Mouse (Mus musculus) embryonic facial prominence, embryonic 11.5 days (tissue): ENCODE measurements around the gene Ptx4. TPM values are rescaled to one million over a fixed set of nuclear protein-coding genes. Genes with fewer than 3 reads are reported as not detected.

Source experiments
- ATAC-seq: fragments of 200-750 bp; cut with Nextera tagmentation; replicated peaks from 2 replicates; pipeline ENCODE4 v1.8.0; 2017; ENCODE audit warnings: low read depth; ENCODE audit not compliant: insufficient number of reproducible peaks, low FRiP score, low TSS enrichment
- DNase-seq: peaks from one replicate; pipeline ENCODE4 v3.0.0-alpha.2; 2015; ENCODE audit warnings: low spot score
- H3K27ac ChIP-seq: fragments of 300-500 bp; sonication (generic); replicated peaks from 2 replicates; pipeline ENCODE4 v1.5.1; 2014; ENCODE audit warnings: mild to moderate bottlenecking, low read depth, low read length, control low read depth
- H3K27me3 ChIP-seq: fragments of 300-500 bp; sonication (generic); 2 replicates; pipeline ENCODE4 v1.6.1; 2014; ENCODE audit warnings: mild to moderate bottlenecking, low read length, moderate library complexity, mixed read lengths; ENCODE audit not compliant: control insufficient read depth, insufficient read depth
- H3K36me3 ChIP-seq: fragments of 300-500 bp; sonication (generic); replicated peaks from 2 replicates; pipeline ENCODE4 v1.6.1; 2014; ENCODE audit warnings: low read depth, mild to moderate bottlenecking, low read length, moderate library complexity, mixed read lengths; ENCODE audit not compliant: control insufficient read depth, insufficient read depth
- H3K4me1 ChIP-seq: fragments of 300-500 bp; sonication (generic); 2 replicates; pipeline ENCODE4 v1.6.1; 2014; ENCODE audit warnings: low read length, mixed read lengths; ENCODE audit not compliant: control insufficient read depth, insufficient read depth
- H3K4me2 ChIP-seq: fragments of 300-500 bp; sonication (generic); 2 replicates; pipeline ENCODE4 v1.6.1; 2014; ENCODE audit warnings: low read depth, mild to moderate bottlenecking, control low read depth, low read length, moderate library complexity
- H3K4me3 ChIP-seq: fragments of 300-500 bp; sonication (generic); 2 replicates; pipeline ENCODE4 v1.5.1; 2014; ENCODE audit warnings: low read depth, low read length, control low read depth
- H3K9ac ChIP-seq: fragments of 300-500 bp; sonication (generic); replicated peaks from 2 replicates; pipeline ENCODE4 v1.6.1; 2014; ENCODE audit warnings: mild to moderate bottlenecking, control low read depth, low read length
- H3K9me3 ChIP-seq: fragments of 300-500 bp; sonication (generic); replicated peaks from 2 replicates; pipeline ENCODE4 v1.6.1; 2016; ENCODE audit warnings: mild to moderate bottlenecking, low read length, inconsistent platforms, mixed read lengths; ENCODE audit not compliant: control insufficient read depth
- WGBS: fragments of 180-500 bp; shearing (Covaris S2); extraction: QIAGEN DNeasy Blood & Tissue Kit; methylation state at CpG from one replicate; pipeline ENCODE4 v1.1.7; 2014; 5-methylcytosine and 5-hydroxymethylcytosine counted together
- polyA plus RNA-seq: library from polyadenylated mRNA; unstranded; fragments of >200 nt; fragmentation: Nextera tagmentation; extraction: Ambion mirVana; gene quantifications from 2 replicates; pipeline ENCODE4 v1.2.1, GENCODE M21; 2014

The Ptx4 gene
- polyA plus RNA-seq, 1 experiment from 2014 or later = 0.32 TPM

DNA sequence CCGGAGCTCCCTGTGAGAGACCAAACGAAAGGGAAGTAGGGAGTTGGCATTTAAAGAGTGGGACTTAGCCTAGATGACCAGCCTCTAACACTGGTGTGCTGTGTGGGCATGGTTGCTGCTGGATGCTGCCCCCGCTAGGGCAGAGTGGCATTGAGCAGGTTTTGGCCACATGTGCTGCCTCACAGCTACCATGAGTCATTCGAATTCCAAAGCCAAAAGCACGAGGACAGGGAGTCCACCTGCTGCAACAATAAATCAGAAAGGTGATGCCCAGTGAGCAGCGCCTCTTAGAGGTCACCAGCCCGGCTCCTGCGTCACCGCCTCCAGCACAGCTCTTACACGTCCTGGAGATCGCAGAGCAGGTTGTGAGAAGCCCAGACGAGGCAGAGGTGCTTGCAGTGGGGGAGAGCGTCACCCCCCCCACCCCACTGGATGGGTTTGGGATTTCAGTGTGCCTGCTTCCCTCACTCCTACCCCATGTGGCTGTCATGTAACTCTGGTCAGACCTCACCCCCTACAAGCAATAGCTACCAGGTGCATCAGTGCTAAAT, 35.6 kb upstream of the Ptx4 start:
- no peak overlapping the region for H3K4me2 ChIP-seq
- no peak overlapping the region for H3K9ac ChIP-seq
- DNase-seq (no peak), ATAC-seq (no peak)
- peaks cover 3% of the 10 kb centered on the region for H3K4me1 ChIP-seq
- H3K4me3 ChIP-seq = no peak overlapping the region
- peak overlapping the region; percentile 84; the same call in 1 of the 2 replicates for H3K27ac ChIP-seq
- 80% methylated on average over 13 of the region's 13 CpGs for WGBS
- H3K9me3 ChIP-seq = no peaks in the 10 kb centered on the region
- no peaks in the 10 kb centered on the region for H3K36me3 ChIP-seq
- no peaks in the 10 kb centered on the region for H3K27me3 ChIP-seq

DNA sequence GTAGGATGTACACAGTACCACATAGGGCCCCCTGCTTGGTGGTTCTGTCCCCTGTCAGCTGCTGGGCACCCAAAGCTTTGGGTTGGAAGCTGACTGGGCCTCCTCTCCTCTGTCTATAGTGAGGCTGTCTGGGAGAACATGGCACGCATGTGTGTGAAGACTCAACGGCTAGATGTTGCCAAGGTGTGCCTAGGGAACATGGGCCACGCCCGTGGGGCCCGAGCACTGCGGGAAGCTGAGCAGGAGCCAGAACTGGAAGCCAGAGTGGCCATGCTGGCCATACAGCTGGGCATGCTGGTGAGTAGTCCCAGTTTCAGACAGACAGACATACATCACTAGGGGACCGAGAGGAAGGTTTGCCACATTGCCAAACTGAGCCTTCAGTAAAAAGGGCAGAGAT, 33.8 kb upstream of the Ptx4 start:
- Histone ChIP-seq H3K27me3 (no peaks in the 10 kb centered on the region), H3K36me3 (no peaks in the 10 kb centered on the region), H3K4me2 (no peak overlapping the region), H3K4me1 (no peaks in the 10 kb centered on the region; the same call in none of the 2 replicates), H3K9me3 (no peaks in the 10 kb centered on the region), H3K9ac (no peak overlapping the region), H3K4me3 (no peak overlapping the region), H3K27ac (no peak overlapping the region)
- DNase-seq = no peak
- ATAC-seq = no peak
- WGBS = 93% methylated on average over 7 of the region's 7 CpGs

DNA sequence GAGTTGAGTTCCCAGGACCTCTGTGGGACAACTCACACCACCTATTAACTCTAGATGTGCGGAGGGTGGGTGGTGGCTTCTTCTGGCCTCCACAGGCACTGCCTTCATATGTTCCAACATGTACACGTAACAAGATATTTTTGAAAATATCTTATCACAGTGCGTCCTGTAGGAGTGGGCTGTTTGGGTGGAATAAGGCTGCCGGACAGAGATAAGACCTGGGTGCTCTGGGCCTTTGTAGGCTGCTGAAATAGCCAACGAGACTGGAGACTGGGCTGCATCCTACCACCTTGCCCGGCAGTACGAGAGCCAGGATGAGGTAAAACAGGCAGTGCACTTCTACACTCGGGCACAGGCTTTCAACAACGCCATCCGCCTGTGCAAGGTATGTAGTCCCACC, 31.4 kb upstream of the Ptx4 start:
- Histone ChIP-seq H3K9me3 (no peaks in the 10 kb centered on the region), H3K27me3 (no peaks in the 10 kb centered on the region), H3K9ac (no peak overlapping the region), H3K27ac (no peak overlapping the region), H3K4me3 (no peak overlapping the region), H3K36me3 (0 out of 2 replicates have a peak, but pooled peaks cover 3% of the 10 kb centered on the region), H3K4me1 (no peaks in the 10 kb centered on the region; the same call in 1 of the 2 replicates), H3K4me2 (no peak overlapping the region)
- DNase-seq = no peak
- WGBS = 92% methylated on average over 10 of the region's 10 CpGs
- no peak for ATAC-seq

DNA sequence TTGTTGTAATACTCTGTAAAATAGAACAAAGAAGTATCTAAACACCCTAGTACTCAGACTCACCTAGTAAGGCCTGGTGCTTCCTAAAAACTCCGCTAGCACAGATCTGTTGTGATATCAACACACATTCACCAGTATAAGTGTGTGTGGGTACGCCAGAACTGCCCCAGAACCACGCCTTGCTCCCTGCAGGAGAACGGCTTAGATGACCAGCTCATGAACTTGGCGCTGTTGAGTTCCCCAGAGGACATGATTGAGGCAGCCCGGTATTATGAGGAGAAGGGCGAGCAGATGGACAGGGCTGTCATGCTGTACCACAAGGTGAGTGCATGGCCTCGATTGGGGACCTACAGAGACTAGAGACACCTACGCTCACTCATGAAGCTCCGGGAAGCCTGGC, 30.1 kb upstream of the Ptx4 start:
- Histone ChIP-seq H3K9ac (no peak overlapping the region), H3K27me3 (no peaks in the 10 kb centered on the region), H3K4me2 (no peak overlapping the region), H3K36me3 (0 out of 2 replicates have a peak, but pooled peaks cover 3% of the 10 kb centered on the region), H3K27ac (no peak overlapping the region), H3K9me3 (no peaks in the 10 kb centered on the region), H3K4me3 (no peak overlapping the region), H3K4me1 (no peaks in the 10 kb centered on the region)
- DNase-seq (no peak), ATAC-seq (no peak)
- 92% methylated on average over 10 of the region's 10 CpGs for WGBS

DNA sequence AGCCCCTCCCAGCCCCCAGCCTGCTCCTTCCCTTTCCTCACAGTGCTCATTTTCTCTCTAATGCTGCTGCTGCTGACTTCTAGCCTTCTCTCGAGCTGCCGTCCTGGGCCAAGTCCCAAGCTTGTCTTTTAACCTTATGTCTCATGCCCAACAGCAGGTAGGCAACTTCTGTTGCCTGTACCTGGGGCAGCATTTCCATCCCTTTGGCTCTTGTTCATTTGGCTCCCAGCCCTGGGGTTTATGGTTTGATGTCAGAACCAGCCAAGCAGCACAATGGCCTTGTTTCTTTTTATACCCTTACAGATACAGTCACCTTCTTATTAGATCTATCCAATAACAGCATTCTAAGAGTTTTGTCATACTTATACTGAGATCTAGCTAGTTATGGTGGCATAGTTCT, 24.3 kb upstream of the Ptx4 start:
- DNase-seq (no peak), ATAC-seq (no peak)
- Histone ChIP-seq H3K9ac (no peak overlapping the region), H3K9me3 (no peaks in the 10 kb centered on the region), H3K27me3 (no peaks in the 10 kb centered on the region), H3K4me3 (no peak overlapping the region), H3K4me2 (no peak overlapping the region), H3K27ac (no peak overlapping the region), H3K4me1 (no peaks in the 10 kb centered on the region), H3K36me3 (peaks cover 3% of the 10 kb centered on the region)
- WGBS = 88% methylated on average over 2 of the region's 2 CpGs

DNA sequence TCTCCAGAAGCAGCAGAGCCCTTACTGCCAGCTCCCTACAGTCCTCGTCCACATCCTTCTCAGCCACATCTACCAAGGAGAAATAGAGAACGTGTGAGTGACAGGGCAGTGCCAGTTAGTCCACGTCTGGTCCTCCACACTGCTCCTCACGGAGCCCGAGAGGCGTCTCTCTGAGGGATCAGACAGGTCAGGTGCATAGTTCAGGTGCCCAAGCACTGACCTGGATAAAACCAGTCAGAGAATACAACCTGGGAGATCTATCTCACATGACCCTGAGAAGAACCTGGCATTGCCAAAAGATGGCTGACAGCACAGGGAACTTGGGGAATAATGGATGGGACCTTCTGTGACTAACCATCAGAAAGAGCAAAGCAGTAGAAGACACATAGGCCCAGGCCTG, 20.5 kb upstream of the Ptx4 start:
- H3K4me3 ChIP-seq = no peak overlapping the region
- H3K9me3 ChIP-seq = no peaks in the 10 kb centered on the region
- H3K4me2 ChIP-seq = no peak overlapping the region
- ATAC-seq (no peak), DNase-seq (no peak)
- 82% methylated on average over 6 of the region's 6 CpGs for WGBS
- H3K4me1 ChIP-seq = no peaks in the 10 kb centered on the region
- H3K27me3 ChIP-seq = no peaks in the 10 kb centered on the region
- H3K36me3 ChIP-seq = no peaks in the 10 kb centered on the region; the same call in none of the 2 replicates
- no peak overlapping the region for H3K27ac ChIP-seq
- no peak overlapping the region for H3K9ac ChIP-seq

DNA sequence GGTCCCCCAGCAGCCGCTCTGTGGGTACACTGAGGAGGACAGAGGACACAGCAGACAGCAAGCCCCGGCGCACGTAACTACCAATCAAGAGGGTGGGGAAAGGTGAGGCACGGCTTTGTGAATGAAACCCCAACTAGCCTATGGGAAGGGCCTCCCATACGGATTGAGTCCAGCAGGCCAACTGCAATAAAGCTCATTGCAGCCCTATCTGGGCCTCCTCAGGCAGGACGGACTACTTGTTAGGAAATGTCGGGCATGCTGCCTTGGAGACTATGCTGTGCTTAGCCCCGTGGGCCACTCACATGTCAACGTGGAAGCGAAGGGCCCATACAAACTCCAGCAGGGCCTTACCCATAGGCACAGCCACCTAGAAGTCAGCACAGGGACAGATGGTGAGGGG, 19.2 kb upstream of the Ptx4 start:
- no peak overlapping the region for H3K4me3 ChIP-seq
- H3K27me3 ChIP-seq = no peaks in the 10 kb centered on the region
- no peaks in the 10 kb centered on the region for H3K4me1 ChIP-seq
- WGBS = 94% methylated on average over 11 of the region's 11 CpGs
- no peak overlapping the region for H3K4me2 ChIP-seq
- ATAC-seq (no peak), DNase-seq (no peak)
- no peaks in the 10 kb centered on the region; the same call in none of the 2 replicates for H3K36me3 ChIP-seq
- no peaks in the 10 kb centered on the region for H3K9me3 ChIP-seq
- H3K9ac ChIP-seq = no peak overlapping the region
- H3K27ac ChIP-seq = no peak overlapping the region

DNA sequence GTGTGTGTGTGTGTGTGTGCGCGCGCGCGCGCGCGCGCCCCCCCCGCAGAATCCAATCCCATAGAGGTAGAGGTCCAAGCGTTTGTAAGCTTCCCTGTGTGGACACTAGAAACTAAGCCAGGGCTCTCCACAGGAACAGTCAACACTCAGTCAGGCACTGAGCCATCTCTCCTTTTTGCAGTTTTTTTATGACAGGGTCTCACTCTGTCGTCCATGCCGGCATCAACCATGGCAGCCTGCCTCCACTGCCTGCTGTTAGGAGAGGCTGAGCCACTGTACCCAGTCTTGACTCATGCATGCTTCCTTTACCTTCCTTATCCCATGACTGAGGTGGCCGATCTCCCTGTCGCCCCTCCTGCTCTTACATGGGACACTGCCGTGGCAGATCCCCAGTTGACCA, 12.8 kb upstream of the Ptx4 start:
- WGBS = 91% methylated on average over 12 of the region's 16 CpGs
- no peak for ATAC-seq
- H3K27ac ChIP-seq = no peak overlapping the region
- no peaks in the 10 kb centered on the region for H3K9me3 ChIP-seq
- peaks cover 3% of the 10 kb centered on the region; the same call in 1 of the 2 replicates for H3K36me3 ChIP-seq
- no peak overlapping the region for H3K4me3 ChIP-seq
- no peak overlapping the region for H3K9ac ChIP-seq
- no peaks in the 10 kb centered on the region for H3K4me1 ChIP-seq
- H3K4me2 ChIP-seq = no peak overlapping the region
- H3K27me3 ChIP-seq = no peaks in the 10 kb centered on the region
- DNase-seq = no peak
